Mouse (Mus musculus) ES-Bruce4 (cell line): ENCODE results near the gene Hs3st4. TPM values are rescaled to one million over a fixed set of nuclear protein-coding genes. Genes with fewer than 3 reads are reported as not detected.

Source experiments
- H3K27ac ChIP-seq: 2 replicates; pipeline ENCODE4 v1.5.1; 2012; ENCODE audit warnings: low read length, inconsistent platforms; ENCODE audit not compliant: insufficient read depth
- H3K27me3 ChIP-seq: 2 replicates; pipeline ENCODE4 v1.6.1; 2012; ENCODE audit warnings: mild to moderate bottlenecking, low read length, inconsistent platforms; ENCODE audit not compliant: control insufficient read depth, poor library complexity, insufficient read depth, severe bottlenecking
- H3K36me3 ChIP-seq: 2 replicates; pipeline ENCODE4 v1.6.1; 2012; ENCODE audit warnings: inconsistent platforms, mild to moderate bottlenecking, low read length, moderate library complexity; ENCODE audit not compliant: control insufficient read depth, poor library complexity, insufficient read depth, severe bottlenecking
- H3K4me1 ChIP-seq: one replicate; pipeline ENCODE4 v1.8.1; 2011; ENCODE audit warnings: low read length; ENCODE audit not compliant: control insufficient read depth, insufficient read depth
- H3K4me3 ChIP-seq: 2 replicates; pipeline ENCODE4 v1.5.1; 2011; ENCODE audit warnings: low read depth, mild to moderate bottlenecking, low read length
- H3K9ac ChIP-seq: 2 replicates; pipeline ENCODE4 v1.6.1; 2012; ENCODE audit warnings: low read depth, mild to moderate bottlenecking, inconsistent platforms; ENCODE audit not compliant: poor library complexity, severe bottlenecking
- H3K9me3 ChIP-seq: replicated peaks from 2 replicates; pipeline ENCODE4 v1.6.1; 2012; ENCODE audit warnings: mild to moderate bottlenecking, low read length, inconsistent platforms; ENCODE audit not compliant: control insufficient read depth, poor library complexity, insufficient read depth, severe bottlenecking
- CTCF ChIP-seq: IDR thresholded peaks from one replicate; pipeline ENCODE4 v1.8.1; 2011; ENCODE audit warnings: low read depth, low read length
- EP300 ChIP-seq: IDR thresholded peaks from 2 replicates; pipeline ENCODE4 v1.6.1; 2011; ENCODE audit warnings: low read depth, low read length; ENCODE audit not compliant: insufficient read depth
- POLR2A ChIP-seq: IDR thresholded peaks from one replicate; pipeline ENCODE4 v1.8.1; 2011; ENCODE audit warnings: low read length; ENCODE audit not compliant: insufficient read depth
- polyA plus RNA-seq: library from polyadenylated mRNA; stranded (reverse); fragments of >200 nt; gene quantifications from 2 replicates; pipeline ENCODE4 v1.2.4, GENCODE M21; 2011; ENCODE audit warnings: low read depth; ENCODE audit not compliant: missing spikeins, insufficient read depth, insufficient read length

Gene Hs3st4
- polyA plus RNA-seq, 1 experiment, result not detected

GRCm38 (mm10) chr7:124358068-124358467, 375.4 kb downstream of the Hs3st4 start:
- Histone ChIP-seq H3K9me3 (no peaks in the 10 kb centered on the region), H3K36me3 (no peaks in the 10 kb centered on the region), H3K4me3 (no peak overlapping the region), H3K9ac (no peak overlapping the region), H3K4me1 (no peaks in the 10 kb centered on the region), H3K27me3 (no peaks in the 10 kb centered on the region), H3K27ac (no peak overlapping the region)
- TF ChIP-seq EP300 (no peak), POLR2A (no peak), CTCF (no peak)

- H3K9ac ChIP-seq, result no peak overlapping the region
- H3K27me3 ChIP-seq, result no peaks in the 10 kb centered on the region
- H3K4me1 ChIP-seq, result no peaks in the 10 kb centered on the region
- no peak for TF ChIP-seq POLR2A
- no peak for TF ChIP-seq CTCF
- TF ChIP-seq EP300, result no peak
- no peaks in the 10 kb centered on the region for H3K9me3 ChIP-seq
- H3K27ac ChIP-seq, result no peak overlapping the region
- H3K36me3 ChIP-seq, result no peaks in the 10 kb centered on the region
- no peak overlapping the region for H3K4me3 ChIP-seq
These were observed 377.2 kb downstream of the Hs3st4 start for GRCm38 (mm10) chr7:124359836-124360235.

- H3K36me3 ChIP-seq, result no peaks in the 10 kb centered on the region
- no peak overlapping the region for H3K27ac ChIP-seq
- no peaks in the 10 kb centered on the region for H3K27me3 ChIP-seq
- TF ChIP-seq POLR2A, result no peak
- no peak for TF ChIP-seq CTCF
- no peak for TF ChIP-seq EP300
- H3K9me3 ChIP-seq, result no peaks in the 10 kb centered on the region
- no peaks in the 10 kb centered on the region for H3K4me1 ChIP-seq
- H3K4me3 ChIP-seq, result no peak overlapping the region
- no peak overlapping the region for H3K9ac ChIP-seq
These were observed 389.6 kb downstream of the Hs3st4 start for GRCm38 (mm10) chr7:124372297-124372696.

GRCm38 (mm10) chr7:124372697-124373096, 390.0 kb downstream of the Hs3st4 start:
- H3K27ac ChIP-seq, result no peak overlapping the region

GRCm38 (mm10) chr7:124383489-124383888, 400.8 kb downstream of the Hs3st4 start:
- no peaks in the 10 kb centered on the region for H3K27me3 ChIP-seq
- TF ChIP-seq POLR2A, result no peak
- no peak for TF ChIP-seq EP300
- no peak for TF ChIP-seq CTCF

More at GRCm38 (mm10) chr7:124372697-124373096, 390.0 kb downstream of the Hs3st4 start:
- Histone ChIP-seq H3K4me1 (no peaks in the 10 kb centered on the region), H3K36me3 (no peaks in the 10 kb centered on the region), H3K9ac (no peak overlapping the region), H3K27me3 (no peaks in the 10 kb centered on the region), H3K9me3 (no peaks in the 10 kb centered on the region), H3K4me3 (no peak overlapping the region)
- TF ChIP-seq EP300, result no peak

GRCm38 (mm10) chr7:124399184-124399583, 416.5 kb downstream of the Hs3st4 start:
- Histone ChIP-seq H3K27me3 (no peaks in the 10 kb centered on the region), H3K36me3 (no peaks in the 10 kb centered on the region), H3K4me3 (no peak overlapping the region), H3K9ac (no peak overlapping the region), H3K9me3 (no peaks in the 10 kb centered on the region), H3K4me1 (no peaks in the 10 kb centered on the region), H3K27ac (no peak overlapping the region)
- no peak for TF ChIP-seq CTCF
- no peak for TF ChIP-seq EP300
- no peak for TF ChIP-seq POLR2A

More at GRCm38 (mm10) chr7:124383489-124383888, 400.8 kb downstream of the Hs3st4 start:
- Histone ChIP-seq H3K36me3 (no peaks in the 10 kb centered on the region), H3K4me3 (no peak overlapping the region), H3K9me3 (no peaks in the 10 kb centered on the region), H3K9ac (no peak overlapping the region), H3K27ac (no peak overlapping the region), H3K4me1 (no peaks in the 10 kb centered on the region)

GRCm38 (mm10) chr7:124426951-124427350, 444.3 kb downstream of the Hs3st4 start:
- H3K9ac ChIP-seq, result no peak overlapping the region
- no peaks in the 10 kb centered on the region for H3K27me3 ChIP-seq
- no peaks in the 10 kb centered on the region for H3K9me3 ChIP-seq
- no peaks in the 10 kb centered on the region for H3K36me3 ChIP-seq
- no peaks in the 10 kb centered on the region for H3K4me1 ChIP-seq
- H3K4me3 ChIP-seq, result no peak overlapping the region
- no peak for TF ChIP-seq POLR2A
- no peak for TF ChIP-seq CTCF
- no peak for TF ChIP-seq EP300
- no peak overlapping the region for H3K27ac ChIP-seq
